Mouse (Mus musculus) c-Kit-positive CD71-positive TER-119-positive erythroid progenitor cells, embryonic 14.5 days (primary cell): ENCODE measurements around the gene Qdpr.

Experiments used
- DNase-seq: peaks from one replicate; pipeline ENCODE4 v3.0.0-alpha.2; 2013; ENCODE audit warnings: low spot score

The Qdpr gene

GRCm38 (mm10) chr5:45449831-45450716, at the start of gene Qdpr:
TSS of gene Qdpr (minus strand) at chr5:45450236.
- DNase-seq, result peak; percentile 98

GRCm38 (mm10) chr5:45497564-45497963, 47.5 kb upstream of the Qdpr start:
- no peak for DNase-seq

GRCm38 (mm10) chr5:45496930-45497550, 47.0 kb upstream of the Qdpr start:
- no peak for DNase-seq

- no peak for DNase-seq
These were observed 46.4 kb upstream of the Qdpr start for GRCm38 (mm10) chr5:45496479-45496878.

DNA sequence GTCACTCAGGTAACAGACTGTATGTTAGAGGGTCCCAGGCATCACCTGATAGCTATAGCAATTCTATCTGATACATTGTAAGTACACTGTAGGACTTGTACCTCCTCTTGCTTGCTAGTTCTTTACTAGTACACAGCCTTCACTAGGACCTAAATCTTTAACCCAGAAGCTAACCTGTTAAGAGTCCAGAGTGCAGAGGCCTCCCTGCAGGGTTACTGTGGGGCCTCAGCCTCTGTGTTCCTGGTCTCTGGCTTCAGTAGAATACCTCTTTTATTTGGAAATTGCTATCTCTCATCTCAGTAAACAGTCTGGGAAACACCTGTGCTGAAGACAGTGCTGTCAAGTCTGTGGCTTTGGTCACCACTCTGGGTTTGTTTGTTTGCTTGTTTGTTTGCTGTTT, 46.0 kb upstream of the Qdpr start:
- no peak for DNase-seq

GRCm38 (mm10) chr5:45495429-45495975, 45.5 kb upstream of the Qdpr start:
- DNase-seq, result no peak

DNA sequence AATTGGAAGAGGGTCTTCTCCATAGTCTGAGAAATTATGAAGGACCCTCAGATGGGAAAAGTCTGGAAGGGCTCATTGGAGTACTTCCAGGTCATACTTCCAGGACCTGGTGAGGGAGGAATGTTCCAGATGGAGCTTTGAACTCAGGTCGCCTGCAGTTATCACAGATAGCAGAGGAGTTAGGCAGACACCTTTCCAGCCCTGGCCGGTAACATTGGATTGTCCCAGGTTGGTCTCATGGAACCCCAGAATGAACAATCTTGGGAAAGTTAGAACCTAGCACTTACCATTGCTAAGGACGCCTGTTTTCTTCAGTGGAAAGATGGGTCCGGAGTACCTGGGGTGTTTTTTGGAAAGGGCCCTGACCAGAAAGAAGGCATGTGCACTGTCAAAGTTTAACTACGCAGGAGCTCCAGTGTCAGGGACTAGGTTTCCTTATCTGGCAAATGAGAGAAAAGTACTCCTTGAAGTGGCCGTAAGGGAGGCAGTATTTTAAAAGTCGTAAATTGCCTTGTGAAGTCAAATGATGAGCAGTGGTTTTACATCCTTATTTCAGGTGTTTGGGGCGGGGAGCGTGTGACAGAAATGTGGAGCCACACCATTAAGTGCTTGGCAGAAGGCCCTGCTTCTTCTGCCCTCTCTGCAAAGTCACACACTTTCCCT, 44.2 kb upstream of the Qdpr start:
- peak; percentile 6 for DNase-seq

- peak; percentile 94 for DNase-seq
These were observed 43.4 kb upstream of the Qdpr start, which contains the start of gene Lap3 for GRCm38 (mm10) chr5:45493191-45494092. TSS of gene Lap3 (plus strand) at chr5:45493374.

DNA sequence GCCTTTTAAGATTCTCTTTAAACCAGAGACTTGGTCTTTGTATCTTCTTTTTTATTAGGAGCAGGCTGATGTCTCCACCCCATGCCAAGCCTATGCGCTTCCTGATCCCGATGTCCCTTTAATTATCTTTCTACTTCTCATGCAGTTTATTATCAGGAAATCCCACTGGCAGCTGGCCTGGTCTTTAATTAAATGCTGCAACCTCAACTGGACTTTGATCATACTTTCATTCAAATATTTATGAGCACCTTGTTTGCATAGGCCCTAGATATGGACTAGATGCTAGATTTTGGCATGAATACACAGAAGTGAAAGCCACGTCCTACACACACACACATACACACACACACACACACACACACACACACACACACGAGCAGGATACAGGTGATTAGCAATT, 41.7 kb upstream of the Qdpr start:
- DNase-seq, result no peak

DNA sequence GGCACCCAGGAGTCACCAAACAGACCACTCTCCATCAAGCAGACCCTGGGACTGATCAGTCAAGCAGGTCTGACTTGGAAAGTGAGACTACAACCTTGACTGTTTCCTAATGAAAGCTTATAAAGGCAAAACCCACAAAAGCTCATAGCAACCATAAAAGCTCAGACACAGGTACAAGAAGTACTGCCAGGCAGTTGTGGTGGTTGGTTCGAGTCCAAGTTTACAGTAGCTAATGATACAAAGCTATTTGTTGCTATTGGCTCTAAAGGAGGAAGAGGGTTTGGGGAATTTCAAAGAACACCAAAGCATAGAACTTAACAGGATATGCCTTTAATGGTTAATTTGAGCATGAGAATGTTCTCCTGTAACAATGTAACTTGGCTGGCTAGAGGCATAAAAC, 33.6 kb upstream of the Qdpr start:
- DNase-seq, result no peak

DNA sequence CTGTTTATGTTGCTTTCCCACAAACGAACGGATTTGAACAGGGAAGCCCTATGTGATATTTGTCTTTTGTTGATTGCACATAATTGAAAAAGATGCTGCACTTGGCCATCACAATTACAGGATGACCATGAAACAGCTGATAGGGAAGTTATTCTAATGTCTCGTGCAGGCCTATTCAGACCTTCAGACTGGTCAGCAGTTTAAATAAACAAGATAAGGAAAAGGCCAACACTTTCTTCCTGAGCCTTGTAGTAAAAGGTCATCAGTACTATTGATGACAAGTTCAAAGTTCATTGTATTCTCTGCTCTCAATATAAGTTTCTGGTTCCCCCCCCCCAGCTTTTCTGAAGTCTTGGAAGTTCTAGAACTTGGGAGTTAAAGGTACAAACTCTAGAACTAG, 32.6 kb upstream of the Qdpr start:
- DNase-seq, result no peak

- no peak for DNase-seq
These were observed 31.1 kb upstream of the Qdpr start for GRCm38 (mm10) chr5:45481125-45481524.

GRCm38 (mm10) chr5:45480066-45480465, 30.0 kb upstream of the Qdpr start:
- no peak for DNase-seq

DNA sequence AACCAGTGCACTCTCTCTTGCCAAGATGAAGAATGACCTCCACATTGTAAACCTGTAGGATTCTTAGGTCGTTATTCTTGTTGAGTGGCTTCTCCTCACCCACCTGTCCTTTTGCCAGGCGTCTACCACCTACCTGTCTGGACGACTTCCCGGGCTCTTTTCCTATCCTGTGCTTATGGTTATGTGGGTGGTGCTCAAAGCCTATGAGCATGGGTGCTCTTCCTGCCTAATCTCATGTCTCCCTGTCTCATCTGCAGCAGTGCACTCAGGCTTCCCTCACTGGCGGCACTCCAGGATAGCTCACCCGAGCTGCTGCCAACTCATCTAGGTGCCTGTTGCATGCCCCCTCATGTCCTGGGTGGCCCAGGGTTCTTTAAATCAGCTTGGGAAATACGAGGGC, 27.6 kb upstream of the Qdpr start:
- no peak for DNase-seq

DNA sequence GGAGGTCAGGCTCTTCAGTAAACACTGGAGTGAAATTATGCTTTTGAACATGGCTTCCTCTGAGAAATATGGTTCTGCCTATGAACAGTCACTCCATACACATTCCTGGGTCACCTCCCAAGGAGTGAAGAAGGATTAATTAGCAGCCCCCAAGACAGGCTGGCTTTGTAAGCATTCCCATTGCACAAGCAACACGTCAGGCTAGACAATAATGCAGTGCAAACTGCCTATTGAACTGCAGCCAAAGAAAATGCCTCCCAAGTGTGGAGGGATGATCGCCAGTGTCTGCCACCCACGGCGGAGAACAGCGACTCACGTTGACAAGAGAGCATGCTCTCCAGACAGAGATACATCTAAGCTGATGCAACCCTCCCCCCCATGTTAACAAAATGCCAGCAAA, 26.3 kb upstream of the Qdpr start:
- DNase-seq, result no peak

DNA sequence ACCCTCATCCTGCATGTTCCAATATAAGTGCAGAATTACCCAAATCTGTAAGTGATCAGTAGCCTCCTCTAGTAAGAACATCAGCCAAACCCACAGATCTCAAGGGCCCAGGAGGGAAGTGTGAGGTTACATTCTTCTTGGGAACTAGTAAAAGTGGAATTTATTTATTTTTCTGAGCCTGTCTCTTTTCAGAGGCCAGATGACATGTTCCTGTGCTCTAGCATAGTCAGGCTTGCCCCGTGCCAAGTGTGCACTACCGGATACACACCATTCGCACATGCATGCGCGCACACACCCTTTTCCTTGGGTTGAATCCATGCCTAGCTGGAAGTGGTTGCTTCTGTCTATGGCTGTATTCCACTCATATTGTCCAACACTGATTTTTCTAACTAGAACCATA, 25.7 kb upstream of the Qdpr start:
- DNase-seq, result no peak

GRCm38 (mm10) chr5:45474758-45475157, 24.7 kb upstream of the Qdpr start:
- DNase-seq, result no peak

- DNase-seq, result peak; percentile 53
These were observed 24.2 kb upstream of the Qdpr start for GRCm38 (mm10) chr5:45474215-45474614.

DNA sequence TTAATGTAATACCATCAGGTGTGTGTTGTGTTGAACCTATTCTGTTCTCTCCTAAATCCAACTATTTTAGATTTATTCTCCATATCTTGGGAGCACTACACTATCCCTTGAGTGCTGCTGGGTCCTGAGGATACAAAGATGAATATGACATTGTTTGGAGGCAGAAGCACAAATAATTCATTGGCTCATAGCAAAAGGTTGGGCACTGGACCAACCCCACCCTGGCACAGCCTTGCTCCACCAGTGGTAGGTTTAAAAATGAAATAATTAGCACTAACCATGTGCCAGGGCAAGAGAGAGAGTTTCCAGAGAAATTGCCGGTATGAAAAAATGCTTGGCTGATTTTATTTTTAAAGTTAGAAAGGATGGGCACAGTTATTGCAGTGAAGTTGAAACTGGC, 23.5 kb upstream of the Qdpr start:
- no peak for DNase-seq

- DNase-seq, result no peak
These were observed 22.9 kb upstream of the Qdpr start for GRCm38 (mm10) chr5:45472880-45473450.

DNA sequence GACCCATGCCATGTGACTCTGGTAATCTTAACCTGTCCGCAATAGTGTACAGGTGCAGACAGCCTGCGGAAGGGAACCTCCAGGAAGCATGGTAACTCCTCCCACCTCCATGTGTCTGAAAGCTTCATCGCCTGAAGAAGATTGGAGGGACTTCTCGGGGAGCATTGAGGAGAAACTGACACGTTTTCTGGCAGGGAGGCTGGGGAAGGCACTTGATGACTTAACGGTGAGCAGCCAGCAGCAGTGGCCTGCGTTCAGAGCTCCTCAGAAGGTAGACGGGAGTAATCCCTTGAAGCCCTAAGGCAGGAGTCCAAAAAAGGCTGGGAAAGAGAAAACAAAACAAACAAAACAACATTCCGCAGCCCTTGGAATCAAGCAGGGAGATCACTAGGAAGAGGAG, 4.4 kb upstream of the Qdpr start:
- DNase-seq, result no peak
